Mouse (Mus musculus) embryonic facial prominence, embryonic 15.5 days (tissue): ENCODE data around the gene Dgat2. TPM values are rescaled to one million over a fixed set of nuclear protein-coding genes. Genes with fewer than 3 reads are reported as not detected.

Experiments
- ATAC-seq: fragments of 200-750 bp; cut with Nextera tagmentation; 2 replicates; pipeline ENCODE4 v1.8.0; 2017; ENCODE audit warnings: low read depth, moderate TSS enrichment; ENCODE audit not compliant: insufficient number of reproducible peaks, low FRiP score, low TSS enrichment
- H3K27ac ChIP-seq: fragments of 300-500 bp; sonication (generic); replicated peaks from 2 replicates; pipeline ENCODE4 v1.5.1; 2015; ENCODE audit warnings: mild to moderate bottlenecking, inconsistent platforms
- H3K27me3 ChIP-seq: fragments of 300-500 bp; sonication (generic); 2 replicates; pipeline ENCODE4 v1.6.1; 2015; ENCODE audit warnings: inconsistent platforms
- H3K36me3 ChIP-seq: fragments of 300-500 bp; sonication (generic); 2 replicates; pipeline ENCODE4 v1.6.1; 2015; ENCODE audit warnings: mild to moderate bottlenecking, inconsistent platforms
- H3K4me1 ChIP-seq: fragments of 300-500 bp; sonication (generic); 2 replicates; pipeline ENCODE4 v1.6.1; 2015; ENCODE audit warnings: inconsistent platforms
- H3K4me2 ChIP-seq: fragments of 300-500 bp; sonication (generic); replicated peaks from 2 replicates; pipeline ENCODE4 v1.6.1; 2015; ENCODE audit warnings: mild to moderate bottlenecking, inconsistent platforms
- H3K4me3 ChIP-seq: fragments of 300-500 bp; sonication (generic); replicated peaks from 2 replicates; pipeline ENCODE4 v1.5.1; 2015; ENCODE audit warnings: mild to moderate bottlenecking, inconsistent platforms
- H3K9ac ChIP-seq: fragments of 300-500 bp; sonication (generic); 2 replicates; pipeline ENCODE4 v1.6.1; 2015; ENCODE audit warnings: inconsistent platforms
- H3K9me3 ChIP-seq: fragments of 300-500 bp; sonication (generic); replicated peaks from 2 replicates; pipeline ENCODE4 v1.6.1; 2016; ENCODE audit warnings: inconsistent platforms
- WGBS: fragments of 180-500 bp; shearing (Covaris S2); methylation state at CpG from one replicate; pipeline ENCODE4 v1.1.7; 2015; 5-methylcytosine and 5-hydroxymethylcytosine counted together
- polyA plus RNA-seq: library from polyadenylated mRNA; unstranded; fragments of >200 nt; fragmentation: Nextera tagmentation; extraction: Ambion mirVana; gene quantifications from 2 replicates; pipeline ENCODE4 v1.2.1, GENCODE M21; 2015

The Dgat2 gene
- polyA plus RNA-seq, 1 experiment from 2014 or later = 98.5 TPM

- no peaks in the 10 kb centered on the region for H3K36me3 ChIP-seq
- WGBS = 79% methylated on average over 10 of the region's 10 CpGs
- no peaks in the 10 kb centered on the region for H3K9me3 ChIP-seq
- 0 out of 2 replicates have a peak, but pooled peaks cover 2% of the 10 kb centered on the region for H3K4me1 ChIP-seq
- no peaks in the 10 kb centered on the region for H3K27me3 ChIP-seq
- H3K4me2 ChIP-seq = no peak overlapping the region
- no peak overlapping the region for H3K27ac ChIP-seq
- ATAC-seq = no peak
- no peak overlapping the region for H3K4me3 ChIP-seq
- no peak overlapping the region for H3K9ac ChIP-seq
Observed at GRCm38 (mm10) chr7:99214621-99215185, 32.2 kb upstream of the Dgat2 start.

- Histone ChIP-seq H3K4me2 (no peak overlapping the region), H3K9ac (no peak overlapping the region), H3K4me3 (no peak overlapping the region), H3K27ac (no peak overlapping the region), H3K27me3 (no peaks in the 10 kb centered on the region), H3K36me3 (no peaks in the 10 kb centered on the region), H3K4me1 (0 out of 2 replicates have a peak, but pooled peaks cover 2% of the 10 kb centered on the region), H3K9me3 (no peaks in the 10 kb centered on the region)
- WGBS = 78% methylated on average over 2 of the region's 2 CpGs
- no peak for ATAC-seq
Observed at GRCm38 (mm10) chr7:99213686-99214085, 31.2 kb upstream of the Dgat2 start.

DNA sequence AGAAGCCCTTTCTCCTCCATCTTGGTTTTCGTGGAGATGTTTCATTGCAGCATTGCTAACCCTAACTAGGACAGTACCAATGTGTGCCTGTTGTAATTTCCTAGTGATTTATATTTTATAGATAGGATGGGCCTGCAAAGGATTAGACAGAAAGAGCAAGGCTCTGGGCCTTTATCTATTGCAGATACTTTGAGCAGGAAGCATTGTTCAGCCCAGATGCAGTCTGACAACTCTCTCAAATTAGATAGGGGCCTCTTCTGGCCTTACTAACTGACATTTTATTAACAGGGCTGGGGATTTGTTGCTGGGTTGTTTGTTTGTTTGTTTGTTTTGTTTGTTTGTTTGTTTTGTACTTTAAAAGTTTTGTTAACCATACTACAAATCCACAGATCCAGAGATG, 30.5 kb upstream of the Dgat2 start:
- ATAC-seq = no peak
- no peaks in the 10 kb centered on the region for H3K9me3 ChIP-seq
- 0 out of 2 replicates have a peak, but pooled peaks cover 2% of the 10 kb centered on the region for H3K4me1 ChIP-seq
- no peak overlapping the region for H3K27ac ChIP-seq
- no peak overlapping the region for H3K4me3 ChIP-seq
- H3K36me3 ChIP-seq = no peaks in the 10 kb centered on the region
- no peak overlapping the region for H3K9ac ChIP-seq
- H3K4me2 ChIP-seq = no peak overlapping the region
- WGBS = 82% methylated on average over 1 of the region's 1 CpGs
- no peaks in the 10 kb centered on the region for H3K27me3 ChIP-seq

DNA sequence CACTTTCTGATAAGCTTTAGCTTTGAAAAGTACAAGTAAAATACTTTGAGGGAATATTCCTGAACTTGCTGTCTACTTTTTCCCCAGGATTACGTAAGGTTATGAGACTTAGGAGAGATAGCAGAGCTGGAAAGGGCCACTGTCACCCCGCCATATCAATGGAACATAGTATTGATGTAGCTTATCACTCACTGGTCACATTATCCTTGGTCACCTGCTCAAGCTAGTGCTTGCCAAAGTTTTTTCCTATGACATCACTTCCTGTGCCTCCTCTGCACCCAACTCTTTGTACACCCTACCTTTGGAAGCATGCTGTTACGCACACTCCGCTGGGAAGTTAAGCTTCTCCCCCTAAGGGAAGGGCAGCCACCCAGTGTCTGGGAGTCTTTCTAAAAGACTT, 26.2 kb upstream of the Dgat2 start:
- H3K4me1 ChIP-seq = no peaks in the 10 kb centered on the region
- no peak overlapping the region for H3K9ac ChIP-seq
- H3K4me2 ChIP-seq = no peak overlapping the region
- no peak overlapping the region for H3K4me3 ChIP-seq
- H3K27ac ChIP-seq = no peak overlapping the region
- WGBS = 90% methylated on average over 4 of the region's 4 CpGs
- no peaks in the 10 kb centered on the region for H3K27me3 ChIP-seq
- H3K36me3 ChIP-seq = no peaks in the 10 kb centered on the region
- ATAC-seq = no peak
- no peaks in the 10 kb centered on the region for H3K9me3 ChIP-seq

- WGBS = 71% methylated on average over 7 of the region's 7 CpGs
- H3K4me3 ChIP-seq = no peak overlapping the region
Observed at GRCm38 (mm10) chr7:99206364-99206763, 23.8 kb upstream of the Dgat2 start.

GRCm38 (mm10) chr7:99202163-99202562, 19.6 kb upstream of the Dgat2 start:
- H3K36me3 ChIP-seq = no peaks in the 10 kb centered on the region
- no peak overlapping the region for H3K27ac ChIP-seq
- WGBS = 86% methylated on average over 7 of the region's 7 CpGs
- no peak overlapping the region for H3K4me3 ChIP-seq
- no peaks in the 10 kb centered on the region for H3K27me3 ChIP-seq
- 0 out of 2 replicates have a peak, but pooled peaks cover 5% of the 10 kb centered on the region for H3K4me1 ChIP-seq
- H3K4me2 ChIP-seq = no peak overlapping the region
- no peak for ATAC-seq
- H3K9me3 ChIP-seq = no peaks in the 10 kb centered on the region
- H3K9ac ChIP-seq = no peak overlapping the region

More at GRCm38 (mm10) chr7:99206364-99206763, 23.8 kb upstream of the Dgat2 start:
- no peaks in the 10 kb centered on the region for H3K36me3 ChIP-seq
- H3K27ac ChIP-seq = no peak overlapping the region
- H3K27me3 ChIP-seq = no peaks in the 10 kb centered on the region
- no peak overlapping the region for H3K4me2 ChIP-seq
- no peaks in the 10 kb centered on the region for H3K4me1 ChIP-seq
- no peak overlapping the region for H3K9ac ChIP-seq
- H3K9me3 ChIP-seq = no peaks in the 10 kb centered on the region
- no peak for ATAC-seq

DNA sequence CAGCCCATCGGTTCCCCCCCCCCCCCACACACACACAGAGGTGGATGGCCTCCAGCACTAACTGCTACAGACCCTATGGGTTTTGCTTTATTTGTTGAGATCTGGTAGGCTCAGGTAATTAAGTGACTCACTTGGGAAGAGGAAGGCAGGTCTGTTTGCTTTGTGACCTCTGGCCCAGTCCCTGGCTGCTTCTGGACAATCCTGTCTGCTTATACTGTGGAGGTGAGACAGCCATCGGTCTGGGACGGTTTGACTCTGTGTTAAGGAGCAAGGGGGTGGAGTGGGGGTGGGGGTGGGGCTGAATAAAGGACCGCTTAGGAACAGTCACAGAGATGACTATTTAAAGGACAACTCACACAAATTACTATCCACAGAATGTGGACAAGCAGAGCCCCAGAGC, 17.8 kb upstream of the Dgat2 start:
- Histone ChIP-seq H3K36me3 (no peaks in the 10 kb centered on the region), H3K4me1 (0 out of 2 replicates have a peak, but pooled peaks cover 5% of the 10 kb centered on the region), H3K27me3 (no peaks in the 10 kb centered on the region), H3K9ac (no peak overlapping the region), H3K27ac (no peak overlapping the region), H3K4me3 (no peak overlapping the region), H3K9me3 (no peaks in the 10 kb centered on the region), H3K4me2 (no peak overlapping the region)
- no peak for ATAC-seq
- WGBS = 37% methylated on average over 4 of the region's 4 CpGs

- Histone ChIP-seq H3K9ac (no peak overlapping the region), H3K4me1 (0 out of 2 replicates have a peak, but pooled peaks cover 5% of the 10 kb centered on the region), H3K27ac (no peak overlapping the region), H3K4me2 (no peak overlapping the region), H3K36me3 (no peaks in the 10 kb centered on the region), H3K27me3 (no peaks in the 10 kb centered on the region), H3K4me3 (no peak overlapping the region), H3K9me3 (no peaks in the 10 kb centered on the region)
- no peak for ATAC-seq
- 72% methylated on average over 9 of the region's 9 CpGs for WGBS
Observed at GRCm38 (mm10) chr7:99199451-99200175, 17.1 kb upstream of the Dgat2 start.

DNA sequence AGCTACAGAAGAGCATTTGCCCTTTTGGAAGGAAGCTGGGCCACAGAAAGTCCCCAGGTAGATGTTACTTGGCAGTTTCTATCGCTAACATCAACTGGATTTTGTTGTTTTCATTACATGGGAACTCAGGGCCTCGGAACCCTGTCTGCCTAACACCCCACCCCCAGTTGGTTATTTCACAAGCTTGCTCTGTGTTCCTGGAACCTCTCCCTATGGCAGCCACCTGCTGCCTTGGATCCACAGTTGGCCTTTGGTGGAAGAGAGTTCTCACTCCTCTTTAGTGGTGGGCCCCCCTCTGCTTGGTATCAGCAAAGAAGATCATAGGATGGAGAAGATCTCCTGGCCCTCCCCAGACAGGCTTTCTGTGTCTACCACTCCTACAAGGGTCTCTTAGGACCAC, 16.3 kb upstream of the Dgat2 start:
- Histone ChIP-seq H3K27me3 (no peaks in the 10 kb centered on the region), H3K9ac (no peak overlapping the region), H3K9me3 (no peaks in the 10 kb centered on the region), H3K4me1 (0 out of 2 replicates have a peak, but pooled peaks cover 5% of the 10 kb centered on the region), H3K36me3 (no peaks in the 10 kb centered on the region), H3K4me2 (no peak overlapping the region), H3K4me3 (no peak overlapping the region), H3K27ac (no peak overlapping the region)
- WGBS = 73% methylated on average over 2 of the region's 2 CpGs
- ATAC-seq = no peak

DNA sequence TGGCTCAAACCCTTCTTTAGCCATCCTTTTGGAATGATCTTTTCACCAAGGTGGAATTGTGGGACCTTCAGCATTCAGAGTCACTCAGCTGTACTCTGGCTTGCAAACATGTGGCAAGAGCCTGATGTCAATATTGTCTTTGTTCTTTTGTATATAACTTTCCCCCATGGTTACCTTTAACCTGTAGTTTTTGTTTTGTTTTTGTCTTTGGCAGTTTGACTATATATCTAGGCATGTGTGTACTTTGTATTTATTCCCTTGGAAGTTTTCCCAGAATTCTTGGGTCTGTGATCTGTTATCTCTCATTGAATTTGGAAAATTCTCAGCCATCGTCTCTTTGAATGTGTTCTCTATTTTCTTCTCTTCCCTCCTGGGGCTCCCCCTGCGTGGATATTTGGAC, 12.0 kb upstream of the Dgat2 start:
- no peak for ATAC-seq
- Histone ChIP-seq H3K9ac (no peak overlapping the region), H3K27me3 (no peaks in the 10 kb centered on the region), H3K4me1 (0 out of 2 replicates have a peak, but pooled peaks cover 5% of the 10 kb centered on the region), H3K9me3 (no peaks in the 10 kb centered on the region), H3K36me3 (no peaks in the 10 kb centered on the region), H3K27ac (no peak overlapping the region), H3K4me2 (no peak overlapping the region), H3K4me3 (no peak overlapping the region)
- WGBS = 47% methylated on average over 2 of the region's 2 CpGs

DNA sequence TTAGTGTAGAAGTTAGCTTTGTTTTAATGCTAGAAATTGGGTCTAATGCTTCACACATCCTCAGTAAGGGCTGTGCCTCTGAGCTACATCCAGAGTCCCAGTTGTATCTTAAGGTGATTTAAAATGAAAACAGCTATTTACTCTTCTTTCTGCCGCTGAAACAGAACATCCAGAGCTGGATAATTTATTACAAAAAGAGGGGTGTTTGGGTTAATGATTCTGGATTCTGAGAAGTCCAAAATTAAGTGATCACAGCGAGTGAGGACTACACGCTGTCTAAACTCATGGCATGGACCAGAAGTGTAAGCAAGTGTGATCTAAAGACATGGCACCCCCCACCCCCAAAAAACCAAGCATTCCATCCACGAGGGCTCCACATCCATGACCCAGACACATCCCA, 11.4 kb upstream of the Dgat2 start:
- Histone ChIP-seq H3K27me3 (no peaks in the 10 kb centered on the region), H3K4me3 (no peak overlapping the region), H3K9ac (no peak overlapping the region), H3K4me1 (0 out of 2 replicates have a peak, but pooled peaks cover 3% of the 10 kb centered on the region), H3K27ac (no peak overlapping the region), H3K36me3 (no peaks in the 10 kb centered on the region), H3K4me2 (no peak overlapping the region), H3K9me3 (no peaks in the 10 kb centered on the region)
- no peak for ATAC-seq
- WGBS = 85% methylated on average over 4 of the region's 4 CpGs

- Histone ChIP-seq H3K27me3 (no peaks in the 10 kb centered on the region), H3K9ac (no peak overlapping the region), H3K4me1 (no peaks in the 10 kb centered on the region), H3K9me3 (no peaks in the 10 kb centered on the region), H3K4me3 (no peak overlapping the region), H3K36me3 (no peaks in the 10 kb centered on the region), H3K4me2 (no peak overlapping the region), H3K27ac (no peak overlapping the region)
- no peak for ATAC-seq
Observed at GRCm38 (mm10) chr7:99191411-99191810, 8.9 kb upstream of the Dgat2 start.
